Mouse (Mus musculus) MN1 (cell line): ENCODE data around the gene Bloc1s3.

Source experiments
- DNase-seq: peaks from one replicate; pipeline ENCODE4 v3.0.0-alpha.2; 2016; ENCODE audit warnings: low spot score

The Bloc1s3 gene

GRCm38 (mm10) chr7:19455186-19455585, 53.0 kb downstream of the Bloc1s3 start:
- DNase-seq: no peak
